Mouse (Mus musculus): ENCODE results near the gene Kdm5b.

Kdm5b gene

GRCm38 (mm10) chr1:134549632-134550132, 10.3 kb upstream of the Kdm5b start, which contains the start of gene Mgat4e:
Gene Mgat4e (minus strand): TSS chr1:134549682.
- WGBS, result 67% methylated on average over 7 of the region's 7 CpGs

- 92% methylated on average over 3 of the region's 3 CpGs for WGBS
Observed at GRCm38 (mm10) chr1:134551869-134552268, 8.1 kb upstream of the Kdm5b start.

- WGBS, result 78% methylated on average over 3 of the region's 3 CpGs
Observed at GRCm38 (mm10) chr1:134552396-134552795, 7.6 kb upstream of the Kdm5b start.

GRCm38 (mm10) chr1:134555240-134555870, 4.6 kb upstream of the Kdm5b start:
- 55% methylated on average over 13 of the region's 13 CpGs for WGBS

GRCm38 (mm10) chr1:134555871-134556670, 3.9 kb upstream of the Kdm5b start:
- WGBS, result 1% methylated on average over 44 of the region's 46 CpGs

GRCm38 (mm10) chr1:134556671-134557218, 3.2 kb upstream of the Kdm5b start:
- WGBS, result under 1% methylated on average over 35 of the region's 35 CpGs

- WGBS, result 73% methylated on average over 5 of the region's 5 CpGs
Observed at GRCm38 (mm10) chr1:134558511-134558910, 1.5 kb upstream of the Kdm5b start.

GRCm38 (mm10) chr1:134559226-134559625, 745 bp upstream of the Kdm5b start:
- 78% methylated on average over 3 of the region's 3 CpGs for WGBS

GRCm38 (mm10) chr1:134560396-134560795, 425 bp downstream of the Kdm5b start:
- WGBS, result under 1% methylated on average over 50 of the region's 50 CpGs

- 2% methylated on average over 70 of the region's 76 CpGs for WGBS
Observed at GRCm38 (mm10) chr1:134560801-134561769, 1.1 kb downstream of the Kdm5b start.

GRCm38 (mm10) chr1:134561770-134562143, 1.8 kb downstream of the Kdm5b start:
- WGBS, result 11% methylated on average over 7 of the region's 7 CpGs

GRCm38 (mm10) chr1:134563726-134564125, 3.8 kb downstream of the Kdm5b start:
- WGBS, result 77% methylated on average over 3 of the region's 3 CpGs

- whole genome bisulfite sequencing, result 64% methylated on average over 1 of the region's 1 CpGs
Observed at GRCm38 (mm10) chr1:134567511-134567910, 7.5 kb downstream of the Kdm5b start.

- WGBS, result 93% methylated on average over 9 of the region's 9 CpGs
Observed at GRCm38 (mm10) chr1:134570171-134570570, 10.2 kb downstream of the Kdm5b start.

GRCm38 (mm10) chr1:134570631-134571030, 10.7 kb downstream of the Kdm5b start:
- WGBS, result 63% methylated on average over 3 of the region's 3 CpGs

- WGBS, result 81% methylated on average over 1 of the region's 1 CpGs
Observed at GRCm38 (mm10) chr1:134573300-134573931, 13.4 kb downstream of the Kdm5b start.

- 62% methylated on average over 5 of the region's 5 CpGs for WGBS
Observed at GRCm38 (mm10) chr1:134573932-134574315, 14.0 kb downstream of the Kdm5b start.

- 69% methylated on average over 6 of the region's 6 CpGs for WGBS
Observed at GRCm38 (mm10) chr1:134577384-134578120, 17.6 kb downstream of the Kdm5b start.

GRCm38 (mm10) chr1:134580796-134581195, 20.8 kb downstream of the Kdm5b start:
- 92% methylated on average over 2 of the region's 2 CpGs for WGBS

GRCm38 (mm10) chr1:134583560-134583959, 23.6 kb downstream of the Kdm5b start:
- 71% methylated on average over 3 of the region's 3 CpGs for WGBS
